In the genomic region with DNA sequence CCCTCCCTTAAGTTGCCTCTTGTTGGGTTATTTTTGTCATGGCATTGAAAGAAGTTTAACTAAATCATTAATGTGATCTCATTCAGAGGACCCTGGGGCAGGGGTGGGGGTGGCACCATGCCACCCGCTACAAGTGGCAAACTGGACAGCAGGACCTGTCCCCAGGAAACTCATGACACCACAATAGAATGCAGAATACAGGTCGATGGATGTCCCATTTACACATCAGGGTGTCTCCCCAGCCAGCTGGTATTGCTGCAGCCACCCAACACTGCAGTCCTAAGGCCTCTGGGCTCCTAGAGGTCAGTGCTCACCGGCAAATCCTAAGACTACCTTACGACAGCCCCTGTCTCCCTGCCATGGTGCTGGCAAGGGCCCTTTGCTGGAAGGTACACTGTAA, we compare ENCODE assay signal across 28 mouse cellular contexts.
"Had no signal": no experiment of that assay in that cellular context is flagged by ENCODE, and none has a peak within 500 bp of the region (broad histone marks: within the 10 kb centered on the region; RNA-seq: fewer than 3 reads in every experiment).

No protein-coding gene starts in this region.

- H3K4me2 ChIP-seq: embryonic facial prominence, embryonic 12.5 days; embryonic facial prominence, embryonic 13.5 days; embryonic facial prominence, embryonic 15.5 days; forebrain, embryonic 12.5 days; forebrain, embryonic 13.5 days; forebrain, embryonic 15.5 days had no signal

- H3K9ac ChIP-seq: embryonic facial prominence, embryonic 12.5 days; embryonic facial prominence, embryonic 13.5 days; embryonic facial prominence, embryonic 15.5 days; forebrain, embryonic 12.5 days; forebrain, embryonic 13.5 days; forebrain, embryonic 15.5 days; forebrain, postnatal 0 days had no signal

- ATAC-seq: forebrain, embryonic 13.5 days; forebrain, embryonic 14.5 days; forebrain, embryonic 15.5 days; forebrain, embryonic 16.5 days; forebrain, postnatal 0 days had no signal

- H3K27ac ChIP-seq: embryonic facial prominence, embryonic 10.5 days; embryonic facial prominence, embryonic 12.5 days; embryonic facial prominence, embryonic 13.5 days; embryonic facial prominence, embryonic 15.5 days; forebrain, embryonic 12.5 days; forebrain, embryonic 13.5 days; forebrain, embryonic 15.5 days; gastrocnemius, adult 2 months had no signal

- H3K27me3 ChIP-seq: embryonic facial prominence, embryonic 12.5 days; embryonic facial prominence, embryonic 13.5 days; embryonic facial prominence, embryonic 15.5 days had no signal

- H3K4me3 ChIP-seq: embryonic facial prominence, embryonic 10.5 days; embryonic facial prominence, embryonic 12.5 days; embryonic facial prominence, embryonic 13.5 days; embryonic facial prominence, embryonic 15.5 days; erythroblast, embryonic 14.5 days; forebrain, embryonic 10.5 days; forebrain, embryonic 12.5 days; forebrain, embryonic 13.5 days; forebrain, embryonic 15.5 days; gastrocnemius, adult 2 months had no signal

- H3K9me3 ChIP-seq: embryonic facial prominence, embryonic 10.5 days; embryonic facial prominence, embryonic 12.5 days; embryonic facial prominence, embryonic 13.5 days; embryonic facial prominence, embryonic 15.5 days; forebrain, embryonic 10.5 days; forebrain, embryonic 12.5 days; forebrain, embryonic 13.5 days; forebrain, embryonic 15.5 days had no signal

- H3K36me3 ChIP-seq: embryonic facial prominence, embryonic 10.5 days; embryonic facial prominence, embryonic 12.5 days; embryonic facial prominence, embryonic 13.5 days; embryonic facial prominence, embryonic 15.5 days; forebrain, embryonic 10.5 days; forebrain, embryonic 12.5 days; forebrain, embryonic 15.5 days had no signal

- H3K4me1 ChIP-seq: embryonic facial prominence, embryonic 15.5 days had no signal

- DNase-seq: cerebellum, adult 18-20 months; cerebellum, adult 2 months; cerebellum, adult 8-10 months; cerebellum, adult 9-10 months; cerebellum, adult 9-11 months; cerebellum, postnatal 10 days; cerebellum, postnatal 14 days; cerebellum, postnatal 25 days; cerebellum, postnatal 36 days; embryo, embryonic 11 days; forebrain, postnatal 0 days; gastrocnemius, adult 2 months; gastrocnemius, postnatal 10 days; gastrocnemius, postnatal 14 days; gastrocnemius, postnatal 25 days; gastrocnemius, postnatal 36 days; heart, adult 18-20 months had no signal
